Mouse (Mus musculus): ENCODE data around the gene Rasgrf1.

The Rasgrf1 gene

DNA sequence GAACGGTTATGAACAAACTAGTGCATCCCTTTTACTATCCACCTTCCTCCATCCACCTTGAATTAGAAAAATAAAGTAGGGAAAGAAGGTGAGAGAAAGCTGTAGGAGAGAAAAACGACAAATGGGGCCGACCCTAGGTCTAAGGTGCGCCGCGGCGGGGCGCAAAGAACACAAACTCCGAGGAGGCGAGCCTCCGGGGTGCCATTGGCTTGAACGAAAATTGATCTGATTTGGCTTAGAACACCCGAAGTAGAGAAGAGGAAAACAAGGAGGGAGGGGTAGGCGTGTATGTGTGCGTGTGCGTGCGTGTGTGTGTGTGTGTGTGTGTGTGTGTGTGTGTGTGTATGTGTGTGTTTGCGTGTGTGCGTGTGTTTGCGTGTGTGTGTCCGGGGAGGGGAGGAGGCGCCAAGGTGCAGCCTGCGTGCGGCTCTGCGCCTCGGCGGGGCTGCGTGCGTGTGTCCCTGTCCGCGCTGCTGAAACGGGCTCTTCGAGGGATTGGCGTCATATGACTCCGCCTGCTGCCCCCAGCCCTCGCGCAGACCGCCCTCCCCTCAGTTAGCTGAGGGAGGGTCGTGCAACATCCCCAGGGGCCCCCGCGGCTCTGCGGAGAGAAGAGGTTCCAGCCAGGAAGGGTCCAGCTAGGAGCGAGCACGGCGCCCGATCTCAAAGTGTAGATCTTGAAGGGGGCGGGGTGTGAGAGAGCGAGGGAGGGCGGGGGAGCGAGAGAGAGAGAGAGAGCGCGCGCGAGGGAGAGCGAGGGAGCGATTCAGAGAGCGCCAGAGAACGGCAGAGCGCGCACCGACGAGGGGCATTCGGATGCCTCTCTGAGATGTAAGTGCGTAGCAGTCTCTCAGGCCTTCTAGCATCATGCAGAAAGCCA lies at the start of gene Rasgrf1:
Gene Rasgrf1, plus strand, starts transcription at position 778 of the 880 bp plus-strand sequence.
- no peak for DNase-seq (ENCODE audit: low spot score)

DNA sequence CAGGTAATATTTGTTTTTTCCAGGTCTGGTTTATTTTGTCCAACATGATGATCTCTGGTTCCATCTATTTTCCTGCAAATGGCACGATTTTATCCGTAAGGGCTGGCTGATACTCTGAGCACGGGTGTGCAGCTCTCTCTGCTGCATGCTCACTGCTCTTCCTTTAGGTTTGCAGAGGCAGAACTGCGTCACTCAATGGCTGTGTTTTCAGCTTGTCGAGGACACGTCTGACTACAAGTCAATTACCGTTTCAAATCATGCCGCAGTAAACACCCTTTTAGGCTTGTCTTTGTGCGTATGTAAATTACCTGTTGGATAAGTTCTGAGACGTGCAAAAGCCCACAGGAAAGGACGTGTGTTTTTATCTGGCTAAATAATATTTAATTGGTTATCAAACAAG lies 49.6 kb upstream of the Rasgrf1 start:
- no peak for DNase-seq (ENCODE audit: low spot score)

DNA sequence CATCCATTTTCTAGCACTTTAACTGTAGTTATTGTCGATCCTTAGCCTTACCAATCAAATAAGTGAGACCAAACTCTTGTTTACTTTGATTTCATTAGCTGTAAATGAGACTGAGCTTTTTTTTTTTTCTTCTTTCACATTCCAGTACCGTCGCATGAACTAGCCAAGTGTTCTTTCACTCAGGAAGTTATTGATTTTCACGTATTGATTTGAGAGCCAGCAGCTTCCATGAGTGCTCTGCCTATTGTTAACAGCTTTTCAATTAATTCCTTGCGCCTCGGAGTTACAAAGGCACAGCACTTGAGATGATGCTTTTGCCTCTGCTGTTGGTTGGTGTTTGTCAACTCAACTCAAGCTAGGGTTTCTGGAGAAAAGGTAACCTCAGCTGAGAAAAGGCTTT lies 49.1 kb upstream of the Rasgrf1 start:
- DNase-seq (ENCODE audit: low spot score), result no peak

DNA sequence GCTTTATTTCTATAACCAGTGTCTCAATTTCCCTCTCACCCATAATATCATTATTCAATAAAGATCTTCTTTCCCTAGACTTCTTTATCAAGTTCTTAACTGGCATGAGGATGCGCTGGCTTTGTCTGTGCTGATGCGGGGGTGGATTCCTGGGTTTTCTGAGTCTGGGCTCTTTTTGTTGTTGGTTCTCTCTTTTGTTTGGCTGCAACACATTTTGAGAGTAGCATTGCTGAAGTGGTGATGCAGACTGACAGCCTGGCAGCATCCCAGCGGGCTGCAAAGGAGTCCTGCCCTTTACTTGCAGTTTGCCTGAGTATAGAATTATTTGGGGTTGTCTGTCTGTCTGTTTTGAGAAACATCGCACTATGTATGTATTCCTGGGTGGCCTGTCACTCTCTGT lies 42.6 kb upstream of the Rasgrf1 start:
- no peak for DNase-seq (ENCODE audit: low spot score)

DNA sequence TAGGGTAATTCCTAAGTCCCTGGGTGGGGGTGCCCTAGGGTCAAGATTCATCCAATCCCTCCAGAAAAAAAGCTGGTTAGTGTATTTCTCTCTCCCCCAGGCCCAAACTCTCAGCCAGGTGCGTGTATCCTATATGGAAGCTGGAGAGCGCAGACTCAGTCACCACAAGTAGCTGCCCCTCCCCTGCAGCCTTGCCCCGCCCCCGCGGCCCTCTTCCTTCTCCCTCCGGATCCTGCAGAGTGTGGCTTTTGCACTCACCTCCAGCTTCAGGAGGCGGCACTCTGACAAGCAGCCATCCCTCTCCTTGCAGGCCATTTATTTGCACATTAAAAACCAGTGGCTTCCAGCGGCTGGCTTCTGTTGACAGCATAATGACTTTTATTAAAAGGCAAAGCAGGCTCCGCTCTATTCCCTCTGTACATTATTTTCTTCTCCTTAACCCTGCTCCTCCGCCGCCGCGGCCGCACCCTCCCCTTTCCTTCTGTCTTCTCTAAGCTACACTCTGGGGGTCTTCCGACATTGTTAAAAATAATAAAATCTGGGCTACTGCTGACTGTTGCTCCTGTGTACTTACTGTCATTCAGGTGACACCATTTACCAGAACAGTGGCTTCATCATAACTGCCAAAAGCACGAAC lies 41.5 kb upstream of the Rasgrf1 start:
- no peak for DNase-seq (ENCODE audit: low spot score)

DNA sequence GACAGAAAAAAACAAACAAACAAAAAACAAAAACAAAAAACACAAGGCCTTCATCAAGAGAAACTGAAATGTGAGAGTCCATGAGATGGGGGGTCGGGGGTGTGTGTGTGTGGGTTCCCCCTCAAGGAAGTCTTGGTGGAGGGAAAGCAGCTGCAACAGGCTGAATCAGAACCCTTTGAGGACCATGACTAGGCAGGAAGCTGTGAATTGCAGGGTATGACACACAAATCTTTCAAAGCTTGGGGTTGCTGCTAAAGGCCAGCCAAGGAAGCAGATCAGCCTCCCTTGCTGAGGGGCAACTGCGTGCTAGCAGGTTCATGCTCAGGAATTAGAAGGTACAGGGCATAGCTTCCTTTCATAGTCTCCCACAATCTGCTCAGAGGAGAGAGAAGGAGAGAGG lies 40.1 kb upstream of the Rasgrf1 start:
- no peak for DNase-seq (ENCODE audit: low spot score)

DNA sequence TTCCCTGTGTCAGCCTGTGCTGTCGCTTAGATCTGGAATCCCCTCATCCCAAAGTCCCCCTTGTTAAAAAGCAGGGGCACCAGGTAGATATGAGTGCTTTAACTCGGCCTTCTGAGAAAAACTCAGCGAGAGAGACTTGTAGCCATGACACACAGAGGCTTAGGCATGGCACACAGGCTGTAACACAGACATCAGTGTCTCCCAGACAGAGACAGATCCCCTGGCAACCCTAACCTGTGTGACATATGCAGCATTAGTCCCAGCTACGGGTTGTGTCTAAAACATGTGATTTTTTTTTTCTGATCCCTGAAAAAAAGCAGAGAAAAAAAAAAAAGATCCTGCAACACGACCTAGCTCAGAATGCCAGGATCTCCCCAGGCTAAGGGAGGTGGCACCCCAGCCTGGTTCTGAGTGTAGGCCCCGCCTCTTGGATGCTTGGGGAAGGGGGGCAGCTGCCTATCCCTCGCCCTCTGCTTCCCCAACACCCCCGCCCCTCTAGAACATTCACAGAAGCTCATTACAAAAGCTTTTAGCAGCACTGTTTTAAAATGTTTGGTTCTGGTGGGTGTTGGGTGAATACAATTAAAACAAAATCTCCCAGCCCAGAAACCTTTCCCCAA lies 39.1 kb upstream of the Rasgrf1 start:
- DNase-seq (ENCODE audit: low spot score), result no peak

DNA sequence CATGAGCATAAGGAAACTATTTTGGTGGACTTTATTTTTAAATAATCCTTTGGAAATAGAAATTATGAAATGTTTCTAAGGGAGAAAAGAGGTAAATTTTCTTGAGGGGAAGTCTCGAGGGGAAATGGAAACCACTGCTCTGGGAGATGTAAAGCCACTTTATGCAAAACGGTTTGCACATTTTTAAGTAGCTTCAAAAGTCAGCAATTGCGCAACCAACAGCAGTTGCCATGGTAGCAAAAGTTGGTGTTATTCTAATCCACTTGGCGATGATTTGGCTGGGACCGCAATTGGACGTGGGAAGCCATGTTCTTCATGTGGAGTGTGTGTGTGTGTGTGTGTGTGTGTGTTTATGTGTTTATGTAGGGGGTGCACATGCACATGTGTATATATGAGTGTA lies 37.6 kb upstream of the Rasgrf1 start:
- no peak for DNase-seq (ENCODE audit: low spot score)

DNA sequence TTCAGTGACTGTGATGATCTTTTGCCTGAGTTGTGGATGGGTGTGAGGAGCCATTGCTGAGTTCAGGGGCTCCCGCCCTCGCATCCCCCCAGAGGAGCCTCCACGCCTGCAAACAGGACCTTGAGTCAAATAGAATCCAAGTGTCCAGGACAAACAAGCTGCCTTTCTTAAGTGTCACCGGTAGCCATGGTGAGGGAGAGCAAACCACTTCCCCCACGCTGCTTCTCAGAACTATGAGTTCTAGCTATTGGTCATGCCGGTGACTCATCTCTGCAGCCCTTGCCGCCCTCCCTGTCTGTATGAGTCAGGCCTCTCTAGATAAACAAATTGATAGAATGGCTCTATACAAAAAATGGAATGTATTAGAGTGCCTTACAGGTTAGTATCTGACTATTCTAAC lies 35.3 kb upstream of the Rasgrf1 start:
- DNase-seq (ENCODE audit: low spot score), result no peak

DNA sequence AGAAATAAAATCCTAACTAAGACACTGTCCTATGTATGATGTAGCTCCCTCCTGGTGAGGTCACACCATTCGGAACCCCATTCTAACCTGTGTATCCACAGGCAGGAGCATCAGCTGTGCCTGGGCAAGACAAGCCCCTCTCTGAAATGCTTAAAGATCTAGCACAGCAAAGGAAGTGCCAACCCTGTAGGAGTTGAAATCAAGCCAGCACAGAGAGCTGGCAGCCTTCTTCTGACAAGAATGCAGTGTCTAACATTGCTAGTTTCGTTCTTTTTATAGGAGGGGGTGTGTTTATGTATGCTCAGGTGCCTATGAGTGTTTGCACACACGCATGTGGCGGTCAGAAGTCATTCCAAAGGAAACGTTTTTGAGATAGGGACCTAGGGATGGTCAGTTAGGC lies 34.2 kb upstream of the Rasgrf1 start:
- no peak for DNase-seq (ENCODE audit: low spot score)

DNA sequence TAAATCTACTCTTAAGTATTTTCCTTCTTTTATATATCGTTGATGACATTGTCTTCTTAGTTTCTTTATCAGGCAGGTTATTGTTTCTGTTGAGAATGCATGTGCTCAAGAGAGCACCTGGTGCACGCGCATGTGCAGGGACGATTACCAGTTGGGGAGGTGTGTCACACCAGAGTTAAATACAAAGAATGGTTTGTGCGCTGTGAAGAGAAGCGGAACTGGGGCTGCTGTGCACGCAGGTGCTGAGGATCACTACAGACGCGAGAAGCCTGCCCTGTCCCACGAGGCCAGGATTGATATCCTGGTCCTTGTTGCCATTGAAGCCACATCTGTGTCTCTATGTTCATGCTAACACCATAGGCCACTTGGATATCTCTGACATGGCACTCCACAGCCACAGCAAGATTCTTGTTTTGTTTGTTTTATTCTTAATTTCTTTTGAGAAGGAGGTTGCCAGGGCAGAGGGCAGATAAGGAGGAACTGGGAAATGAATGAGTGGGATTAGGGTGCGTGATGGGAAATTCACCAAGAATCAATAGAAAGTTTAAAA lies 31.2 kb upstream of the Rasgrf1 start:
- no peak for DNase-seq (ENCODE audit: low spot score)

DNA sequence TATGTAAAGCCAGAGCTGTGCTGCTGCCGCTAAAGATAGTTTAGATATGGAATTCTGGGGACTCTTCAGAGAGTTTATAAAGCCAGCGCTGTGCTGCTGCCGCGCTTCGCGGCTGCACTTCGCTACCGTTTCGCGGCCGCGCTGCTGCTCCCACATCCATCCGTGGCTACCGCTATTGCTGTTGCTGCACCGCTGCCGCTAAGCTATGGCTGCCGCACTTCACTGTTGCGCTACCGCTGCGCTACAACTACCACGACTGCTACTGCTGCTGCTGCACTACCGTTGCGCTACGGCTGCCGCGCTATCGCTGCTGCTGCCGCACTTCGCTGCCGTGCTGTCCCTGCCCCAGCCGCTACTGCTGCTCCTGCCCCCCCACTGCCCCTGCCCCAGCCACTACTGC lies 30.1 kb upstream of the Rasgrf1 start:
- no peak for DNase-seq (ENCODE audit: low spot score)

DNA sequence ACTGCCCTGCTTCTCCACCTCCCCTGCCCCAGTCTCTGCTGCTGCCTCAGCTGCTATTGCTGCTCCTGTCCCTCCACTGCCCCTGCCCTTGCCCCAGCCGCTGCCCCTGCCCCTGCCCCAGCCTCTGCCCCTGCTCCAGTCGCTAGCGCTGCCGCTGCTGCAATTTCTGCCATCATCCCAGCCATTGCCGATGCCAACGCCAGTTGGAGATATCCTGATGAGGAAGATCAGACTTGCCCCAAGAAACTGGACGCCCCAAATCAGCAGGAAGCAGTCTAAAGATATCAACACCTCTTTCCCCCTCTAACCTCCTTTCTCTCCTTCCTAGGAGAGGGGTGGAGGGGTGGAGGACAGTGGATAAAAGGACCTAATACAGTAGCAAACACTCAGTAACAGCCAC lies 28.2 kb upstream of the Rasgrf1 start:
- no peak for DNase-seq (ENCODE audit: low spot score)

DNA sequence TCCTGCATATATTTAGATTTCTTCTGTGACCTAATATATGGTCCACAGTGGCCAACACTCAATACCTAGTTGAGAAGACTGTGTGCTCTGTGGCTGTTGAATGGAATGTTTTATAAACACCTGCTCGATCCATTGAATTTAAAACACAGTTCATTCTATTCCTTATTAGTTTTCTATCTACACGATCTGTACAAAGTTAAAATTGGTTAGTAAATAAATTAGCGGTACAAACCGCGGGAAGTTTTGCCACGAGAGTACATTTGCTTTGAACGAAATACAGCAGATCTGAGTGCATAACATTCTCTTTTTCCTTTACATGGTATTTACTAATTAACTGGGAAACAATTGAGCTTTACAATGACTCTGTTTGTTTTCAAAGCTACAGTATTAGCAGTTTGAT lies 27.1 kb upstream of the Rasgrf1 start:
- DNase-seq (ENCODE audit: low spot score), result no peak

DNA sequence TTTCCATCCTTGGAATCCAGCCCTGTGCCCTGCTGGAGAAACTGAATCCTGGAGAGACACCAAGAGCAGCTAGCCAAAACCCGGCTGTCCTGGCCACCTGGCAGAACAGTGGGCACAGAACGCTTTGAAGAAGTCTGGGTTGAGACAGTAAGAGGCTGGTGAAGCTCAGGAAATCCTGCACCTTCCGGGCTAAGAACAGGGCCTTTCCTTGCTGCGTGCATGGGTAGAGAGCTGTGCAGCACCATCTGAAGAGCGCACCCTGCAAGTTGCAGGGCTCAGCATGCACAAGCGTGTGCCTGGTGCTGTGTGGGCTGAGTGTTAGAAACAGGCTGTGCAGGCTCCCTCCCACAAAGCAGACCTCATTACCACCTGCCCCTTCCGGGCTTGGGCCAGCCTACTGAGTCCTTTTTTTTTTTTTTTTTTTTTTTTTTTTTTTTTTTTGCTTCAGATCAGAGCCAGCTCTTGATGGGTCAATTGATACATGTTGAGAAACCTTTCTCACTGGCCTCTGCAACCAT lies 23.9 kb upstream of the Rasgrf1 start:
- DNase-seq (ENCODE audit: low spot score), result no peak

DNA sequence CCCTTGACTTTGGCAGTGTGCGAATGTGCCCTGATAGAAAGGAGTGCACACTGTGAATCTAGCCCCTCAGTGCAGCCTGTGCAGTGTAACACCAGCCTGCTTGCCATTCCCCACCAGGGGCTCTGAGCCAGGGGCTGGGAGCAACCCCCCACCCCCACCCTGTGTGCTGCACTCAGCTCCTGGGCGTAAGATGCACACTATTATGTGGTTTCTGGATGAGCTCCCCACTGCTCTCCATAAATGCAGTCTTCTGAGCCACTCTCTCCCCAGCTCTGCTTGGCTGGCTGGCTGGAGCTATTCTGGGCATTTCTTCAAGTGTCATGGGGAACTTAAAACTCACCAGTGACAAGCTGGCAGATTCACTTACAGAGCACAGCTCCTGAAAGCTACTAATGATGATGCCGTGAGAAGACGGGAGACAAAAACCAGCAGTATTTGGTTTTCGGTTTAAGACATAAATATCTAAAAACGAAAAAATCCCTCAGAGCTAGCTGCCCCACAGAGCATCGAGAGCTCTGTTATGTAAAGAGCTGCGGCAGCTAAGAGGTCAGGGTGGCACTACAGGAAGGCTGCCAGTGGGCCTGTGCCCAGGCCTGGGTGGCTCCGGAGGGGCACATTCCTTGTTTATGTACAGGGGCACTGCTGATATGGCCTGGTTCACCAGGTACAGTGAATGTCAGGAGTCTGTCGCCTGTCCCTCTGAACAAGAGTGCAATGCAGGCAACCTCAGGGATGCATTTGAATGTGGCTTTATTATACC lies 18.0 kb upstream of the Rasgrf1 start:
- no peak for DNase-seq (ENCODE audit: low spot score)

DNA sequence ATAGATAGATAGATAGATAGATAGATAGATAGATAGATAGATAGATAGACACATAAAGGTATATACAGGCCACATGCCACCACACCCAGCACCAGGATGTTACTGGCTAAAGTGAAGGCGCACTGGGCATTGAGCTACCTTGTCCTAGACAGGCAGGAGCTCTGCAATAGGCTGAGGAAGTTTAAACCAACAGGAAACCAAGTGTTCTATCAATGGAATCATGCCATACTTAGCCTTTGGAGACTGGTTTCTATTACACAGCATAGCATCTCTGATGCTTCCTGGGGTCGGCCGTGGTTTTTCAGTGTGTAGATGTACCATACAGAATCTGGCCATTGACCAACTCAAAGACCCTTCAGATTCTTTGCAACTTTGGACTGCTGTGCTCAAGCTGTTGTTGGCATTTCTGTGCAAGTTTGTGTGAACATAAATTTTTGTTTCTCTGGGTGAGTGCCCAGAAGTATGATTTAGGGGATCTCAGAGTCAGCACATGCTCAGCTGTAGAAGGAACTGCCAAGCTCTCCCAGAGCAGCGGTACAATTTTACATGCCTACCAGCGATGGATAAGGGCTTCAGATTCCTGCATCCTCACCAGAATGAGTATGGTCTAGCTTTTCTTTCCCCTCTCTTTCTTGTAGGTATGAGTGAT lies 17.0 kb upstream of the Rasgrf1 start:
- no peak for DNase-seq (ENCODE audit: low spot score)

DNA sequence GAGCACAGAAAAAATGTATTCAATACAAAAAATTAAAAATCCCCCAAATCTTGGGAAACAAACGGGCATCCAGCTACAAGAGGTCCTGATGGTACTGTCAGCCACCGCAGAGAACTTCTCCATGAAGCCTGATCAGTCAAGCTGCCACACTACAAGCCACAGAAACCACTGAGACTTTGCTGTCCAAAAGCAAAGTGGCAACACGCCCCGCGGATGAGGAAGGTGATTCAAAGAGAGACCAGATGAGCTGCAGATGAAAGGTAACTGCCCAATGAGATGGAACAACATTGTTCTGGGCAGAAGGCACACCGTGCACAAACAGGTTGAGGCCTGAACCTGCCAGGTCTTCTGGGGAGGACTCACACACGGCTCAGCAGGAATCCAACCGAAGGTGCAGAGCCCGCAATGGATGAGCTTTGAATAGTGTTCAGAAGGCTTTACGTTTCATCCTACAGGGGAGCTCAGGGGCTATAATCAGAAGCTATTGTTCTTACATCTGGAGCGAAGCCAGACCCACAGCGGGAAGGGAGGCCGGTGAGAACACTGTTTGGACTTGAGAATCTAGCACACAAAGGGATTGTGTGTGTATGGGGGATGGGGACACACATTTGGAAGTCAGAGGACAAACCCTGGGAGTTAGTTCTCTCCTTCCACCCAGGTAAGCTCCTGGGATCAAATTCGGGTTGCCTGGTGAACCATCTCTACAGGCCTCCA lies 9.4 kb upstream of the Rasgrf1 start:
- no peak for DNase-seq (ENCODE audit: low spot score)

DNA sequence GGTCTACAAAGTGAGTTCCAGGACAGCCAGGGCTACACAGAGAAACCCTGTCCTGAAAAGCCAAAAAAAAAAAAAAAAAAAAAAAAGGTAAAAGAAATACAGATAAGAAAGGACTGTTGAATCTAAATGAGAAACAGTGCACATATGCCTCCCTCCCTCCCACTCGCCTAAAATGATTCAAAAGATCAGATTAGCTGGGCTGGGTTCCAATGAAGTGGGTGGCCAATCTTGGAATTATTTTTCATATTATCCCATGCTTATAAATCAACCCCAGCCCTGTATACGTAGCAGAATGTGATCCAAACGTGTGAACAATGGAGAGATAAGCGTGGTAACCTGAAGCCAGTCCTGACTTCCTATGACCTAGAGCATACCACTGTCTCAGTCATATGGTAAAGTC lies 8.5 kb upstream of the Rasgrf1 start:
- DNase-seq (ENCODE audit: low spot score), result no peak

DNA sequence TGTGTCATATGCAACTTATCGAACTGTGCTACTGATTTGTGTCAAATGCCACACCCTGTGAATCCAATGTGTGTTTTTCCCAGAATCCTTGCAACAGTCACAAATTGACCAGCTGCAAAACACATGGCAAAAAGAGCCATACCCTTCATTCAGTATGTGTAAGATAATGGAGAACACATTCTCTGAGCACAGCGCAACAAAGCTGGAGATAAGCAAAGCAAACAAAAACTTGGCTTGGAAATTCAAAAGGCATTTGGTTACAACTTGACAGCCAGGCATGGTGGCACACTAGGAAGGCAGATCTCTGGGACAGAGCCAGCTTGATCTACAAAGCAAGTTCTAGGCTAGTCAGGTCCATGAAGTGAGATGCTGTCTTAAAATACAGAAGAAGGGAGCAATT lies 6.9 kb upstream of the Rasgrf1 start:
- DNase-seq (ENCODE audit: low spot score), result no peak

DNA sequence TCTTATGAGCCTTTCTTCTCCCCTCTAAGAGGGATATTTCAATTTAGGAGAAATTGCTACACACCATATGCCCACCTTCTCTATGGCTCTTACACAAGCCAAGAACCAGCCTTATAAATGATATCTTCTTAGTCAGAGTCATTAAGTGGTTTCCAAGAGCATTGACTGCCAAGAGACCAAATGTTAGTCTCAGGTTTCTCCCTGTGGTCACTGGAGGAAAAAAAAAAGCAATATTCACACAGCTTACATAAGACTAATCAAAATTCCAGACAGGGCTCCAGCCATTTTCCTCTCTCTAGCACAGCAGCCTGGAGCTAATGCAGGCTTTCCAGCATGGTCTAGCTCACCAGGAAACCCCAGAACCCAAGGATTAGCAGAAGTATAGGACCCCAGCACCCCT lies 3.1 kb upstream of the Rasgrf1 start:
- DNase-seq (ENCODE audit: low spot score), result no peak
